Comparison of ENCODE assay signal across 9 mouse cellular contexts in genomic region chr9:40784374-40784967, GRCm38 (mm10). TPM values are rescaled to one million over a fixed set of nuclear protein-coding genes. Genes with fewer than 3 reads are reported as not detected.
DNase-seq lines count a peak whose midpoint lies in the region; ATAC-seq and TF ChIP-seq lines count a peak whose summit lies in the region.
"Had no signal": no experiment of that assay in that cellular context is flagged by ENCODE, and none has a peak within 500 bp of the region (broad histone marks: within the 10 kb centered on the region; RNA-seq: fewer than 3 reads in every experiment).

No protein-coding gene starts in this region.

- no peak for TF ChIP-seq EP300 in heart, adult 2 months (IDR thresholded peaks at IDR 0.05; ENCODE audit: insufficient read depth, low read depth, low read length)
- no peak for TF ChIP-seq EP300 in ES-Bruce4 (IDR thresholded peaks at IDR 0.05; ENCODE audit: insufficient read depth, low read depth, low read length)

- peaks cover 14% of the 10 kb centered on the region for H3K4me1 ChIP-seq in heart, adult 2 months (ENCODE audit: control insufficient read depth, insufficient read depth, low read length)
- H3K4me1 ChIP-seq in ES-Bruce4 (ENCODE audit: control insufficient read depth, insufficient read depth, low read length), result peaks cover 4% of the 10 kb centered on the region
- H3K4me1 ChIP-seq in heart, embryonic 16.5 days (ENCODE audit: control insufficient read depth, insufficient read depth, low read length), result peaks cover 12% of the 10 kb centered on the region

- H3K9me3 ChIP-seq in ES-Bruce4 (replicated peaks; ENCODE audit: control insufficient read depth, insufficient read depth, low read length, poor library complexity, severe bottlenecking), result no peaks in the 10 kb centered on the region
- H3K9me3 ChIP-seq in heart, embryonic 16.5 days (replicated peaks; ENCODE audit: control insufficient read depth, low read length), result no peaks in the 10 kb centered on the region

- H3K79me2 ChIP-seq in heart, adult 2 months (replicated peaks; ENCODE audit: control insufficient read depth, insufficient read depth, low read length), result no peaks in the 10 kb centered on the region
- H3K79me2 ChIP-seq in macrophage (ENCODE audit: inconsistent target), result no peaks in the 10 kb centered on the region

- TF ChIP-seq CTCF in heart, adult 2 months (IDR thresholded peaks at IDR 0.05), result no peak
- TF ChIP-seq CTCF in ES-Bruce4 (IDR thresholded peaks at IDR 0.05; ENCODE audit: low read depth, low read length), result no peak

- WGBS in heart, adult 2 months, result 28% methylated on average over 9 of the region's 9 CpGs
- WGBS in heart, embryonic 16.5 days, result 17% methylated on average over 9 of the region's 9 CpGs
- WGBS in macrophage (ENCODE audit: missing documents), result 49% methylated on average over 9 of the region's 9 CpGs

- H3K27me3 ChIP-seq in heart, adult 2 months (ENCODE audit: control insufficient read depth, insufficient read depth, low read length), result no peaks in the 10 kb centered on the region
- no peaks in the 10 kb centered on the region for H3K27me3 ChIP-seq in ES-Bruce4 (ENCODE audit: control insufficient read depth, insufficient read depth, low read length, poor library complexity, severe bottlenecking)
- no peaks in the 10 kb centered on the region for H3K27me3 ChIP-seq in heart, embryonic 16.5 days (ENCODE audit: control insufficient read depth, insufficient read depth, low read length)

- H3K36me3 ChIP-seq in heart, adult 2 months (ENCODE audit: control insufficient read depth, insufficient read depth, low read length), result peaks cover 7% of the 10 kb centered on the region
- no peaks in the 10 kb centered on the region for H3K36me3 ChIP-seq in ES-Bruce4 (ENCODE audit: control insufficient read depth, insufficient read depth, low read length, poor library complexity, severe bottlenecking)
- H3K36me3 ChIP-seq in heart, embryonic 16.5 days (ENCODE audit: control insufficient read depth, insufficient read depth), result no peaks in the 10 kb centered on the region
- H3K36me3 ChIP-seq in macrophage (ENCODE audit: inconsistent target), result no peaks in the 10 kb centered on the region

- H3K9ac ChIP-seq in heart, adult 2 months (ENCODE audit: low read depth, low read length), result 0 out of 2 replicates have a peak overlapping the region, but pooled peaks have one; percentile 32
- H3K9ac ChIP-seq in ES-Bruce4 (ENCODE audit: low read depth, poor library complexity, severe bottlenecking), result peak overlapping the region; percentile 74
- no peak overlapping the region for H3K9ac ChIP-seq in heart, embryonic 16.5 days (ENCODE audit: low read length)

- no peak for ATAC-seq in heart, embryonic 16.5 days (replicated peaks; ENCODE audit: extremely low read depth, insufficient read depth, low FRiP score)

- 0 out of 2 replicates have a peak overlapping the region, but pooled peaks have one; percentile 11 for H3K4me3 ChIP-seq in heart, adult 2 months
- peak overlapping the region; percentile 57 for H3K4me3 ChIP-seq in ES-Bruce4 (ENCODE audit: low read depth, low read length)
- no peak overlapping the region; the same call in 1 of the 2 replicates for H3K4me3 ChIP-seq in heart, embryonic 16.5 days (ENCODE audit: low read length)
- H3K4me3 ChIP-seq in macrophage (ENCODE audit: inconsistent target), result no peak overlapping the region

- DNase-seq in heart, adult 2 months, result no peak
- no peak for DNase-seq in heart, postnatal 14 days
- DNase-seq in cerebellum, postnatal 10 days, result no peak
- no peak for DNase-seq in cerebellum, adult 18-20 months
- DNase-seq in right cerebral cortex, postnatal 36 days (ENCODE audit: low spot score in 2 of 2), result no peak
- DNase-seq: cerebellum, adult 11 months had no signal

- TF ChIP-seq POLR2A in heart, adult 2 months (IDR thresholded peaks at IDR 0.05; ENCODE audit: insufficient read depth, low read depth, low read length), result no peak
- no peak for TF ChIP-seq POLR2A in ES-Bruce4 (IDR thresholded peaks at IDR 0.05; ENCODE audit: insufficient read depth, low read length)

- H3K4me2 ChIP-seq in heart, embryonic 16.5 days (ENCODE audit: low read depth, low read length), result peak overlapping the region; percentile 22

- intact Hi-C loops in heart, adult 2 months (cut with DNase I), result loop anchor here (1.0 kb wide), 1 partner anchor 15 kb away; no protein-coding TSS in a partner anchor
- intact Hi-C loops in heart, postnatal 14 days (cut with DNase I), result loop anchor here (1.0 kb wide), 1 partner anchor 15 kb away; no protein-coding TSS in a partner anchor

- peak overlapping the region; percentile 92 for H3K27ac ChIP-seq in heart, adult 2 months
- H3K27ac ChIP-seq in ES-Bruce4 (ENCODE audit: insufficient read depth, low read length) (peak overlapping the region; percentile 100), macrophage (peak overlapping the region; percentile 92)
- peak overlapping the region; percentile 80 for H3K27ac ChIP-seq in heart, embryonic 16.5 days (ENCODE audit: low read length)

RNA-seq across cellular contexts. Expression of gene Hspa8, which starts 16.3 kb away (rescaled TPM):
- total RNA-seq in heart, adult 2 months (2021), result 1,000 to 10,000 TPM; 1,540 to 1,554 TPM
- polyA plus RNA-seq in heart, adult 2 months (2012; rRNA removed), result 2,007 and 3,319 TPM in 2 replicates
- total RNA-seq in heart, postnatal 14 days (2021), result 1,000 to 10,000 TPM; 1,048 to 1,357 TPM
- polyA plus RNA-seq in ES-Bruce4 (2011; ENCODE audit: insufficient read depth, insufficient read length, low read depth, missing spikeins), result 3,442 and 3,618 TPM in 2 replicates
- 2,017 and 2,064 TPM in 2 replicates for polyA plus RNA-seq in heart, embryonic 16.5 days (2015; fragmentation: Nextera tagmentation; extraction: Ambion mirVana)
- total RNA-seq in macrophage (2018; cell fraction: chromatin; rRNA removed), result 100 to 1,000 TPM; 183 to 800 (median 346) TPM
- total RNA-seq in macrophage (2018; cell fraction: cytosol; rRNA removed), result 1,000 to 10,000 TPM; 1,453 to 2,341 (median 1,907) TPM
- 1,000 to 10,000 TPM in 10 of 26 experiments, 100 to 1,000 TPM in 16; 433 to 1,679 (median 948) TPM for total RNA-seq in macrophage (2018; cell fraction: nucleus; rRNA removed)
- 1,550 to 2,580 TPM (median 2,450 TPM) in 3 replicates for polyA plus RNA-seq in macrophage (2018)

Comparison
In these comparisons a context has a peak if more than half of its experiments do, and no peak if none do; other contexts are left out.
1. H3K4me3 ChIP-seq: peak in heart, adult 2 months (single experiment) and ES-Bruce4 (single experiment); none in heart, embryonic 16.5 days (single experiment) and macrophage (single experiment).
2. Peak in every context shown above with its lines, with median percentiles within 50 percentile points of each other: H3K27ac ChIP-seq.